Mouse (Mus musculus): Measurements from ENCODE around the gene Slc25a13.

GRCm38 (mm10) chr6:6230262-6230661 lies 13.3 kb upstream of the Slc25a13 start:
- TF ChIP-seq CTCF (IDR thresholded peaks at IDR 0.05; ENCODE audit: low read depth) (no peak), EP300 (IDR thresholded peaks at IDR 0.05; ENCODE audit: low read depth) (no peak)
